Mouse (Mus musculus) forebrain, embryonic 11.5 days (tissue): Measurements from ENCODE around the gene Slc15a5. TPM values are rescaled to one million over a fixed set of nuclear protein-coding genes. Genes with fewer than 3 reads are reported as not detected.

ENCODE experiments used
- ATAC-seq: fragments of 200-750 bp; cut with Nextera tagmentation; replicated peaks from 2 replicates; pipeline ENCODE4 v1.8.0; 2017; ENCODE audit warnings: moderate TSS enrichment; ENCODE audit not compliant: low FRiP score
- DNase-seq: peaks from one replicate; pipeline ENCODE4 v3.0.0-alpha.2; 2017; ENCODE audit warnings: low spot score
- H3K27ac ChIP-seq: fragments of 300-500 bp; sonication (generic); 2 replicates; pipeline ENCODE4 v1.5.1; 2014; ENCODE audit warnings: low read depth, low read length
- H3K27me3 ChIP-seq: fragments of 300-500 bp; sonication (generic); 2 replicates; pipeline ENCODE4 v1.6.1; 2014; ENCODE audit warnings: mild to moderate bottlenecking, low read length, mixed read lengths; ENCODE audit not compliant: control insufficient read depth, insufficient read depth
- H3K36me3 ChIP-seq: fragments of 300-500 bp; sonication (generic); 2 replicates; pipeline ENCODE4 v1.6.1; 2014; ENCODE audit warnings: mild to moderate bottlenecking, low read length, moderate library complexity, mixed read lengths; ENCODE audit not compliant: control insufficient read depth, insufficient read depth
- H3K4me1 ChIP-seq: fragments of 300-500 bp; sonication (generic); replicated peaks from 2 replicates; pipeline ENCODE4 v1.6.1; 2014; ENCODE audit warnings: low read length, mixed read lengths; ENCODE audit not compliant: control insufficient read depth, insufficient read depth
- H3K4me2 ChIP-seq: fragments of 300-500 bp; sonication (generic); 2 replicates; pipeline ENCODE4 v1.6.1; 2014; ENCODE audit warnings: low read depth, mild to moderate bottlenecking, low read length, moderate library complexity, mixed read lengths; ENCODE audit not compliant: severe bottlenecking
- H3K4me3 ChIP-seq: fragments of 300-500 bp; sonication (generic); 2 replicates; pipeline ENCODE4 v1.5.1; 2014; ENCODE audit warnings: low read depth, low read length
- H3K9ac ChIP-seq: fragments of 300-500 bp; sonication (generic); 2 replicates; pipeline ENCODE4 v1.6.1; 2014; ENCODE audit warnings: low read length
- H3K9me3 ChIP-seq: fragments of 300-500 bp; sonication (generic); 2 replicates; pipeline ENCODE4 v1.6.1; 2016; ENCODE audit warnings: low read length, mixed read lengths; ENCODE audit not compliant: control insufficient read depth
- WGBS: fragments of 180-500 bp; shearing (Covaris S2); extraction: QIAGEN DNeasy Blood & Tissue Kit; methylation state at CpG from one replicate; pipeline ENCODE4 v1.1.7; 2014; 5-methylcytosine and 5-hydroxymethylcytosine counted together
- polyA plus RNA-seq: library from polyadenylated mRNA; unstranded; fragments of >200 nt; fragmentation: Nextera tagmentation; extraction: Ambion mirVana; gene quantifications from 2 replicates; pipeline ENCODE4 v1.2.1, GENCODE M21; 2014

Gene Slc15a5
- not detected in 2 replicates for polyA plus RNA-seq

DNA sequence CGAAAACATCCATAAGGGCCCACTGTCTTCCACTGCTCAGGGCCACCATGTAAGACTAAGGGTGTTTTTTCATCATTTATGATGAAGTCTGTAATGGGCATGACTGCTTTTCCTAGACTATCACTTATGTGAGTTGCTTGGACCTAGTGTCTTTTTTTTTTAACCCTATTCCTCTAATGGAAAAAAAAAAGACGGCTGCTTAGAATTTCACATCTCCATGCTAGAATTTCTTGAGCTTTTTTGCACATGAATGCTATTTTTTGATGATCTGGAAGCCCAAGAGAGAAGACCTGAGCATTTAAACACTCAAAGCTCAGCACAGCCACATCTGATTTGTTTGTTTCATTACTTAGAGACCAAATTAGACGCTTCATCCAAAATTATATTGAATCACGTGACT lies at the start of gene Slc15a5:
Gene Slc15a5 (minus strand): TSS at position 101 of the 400 bp plus-strand sequence.
- no peaks in the 10 kb centered on the region for H3K9me3 ChIP-seq
- H3K27me3 ChIP-seq = no peaks in the 10 kb centered on the region
- no peak within 1 kb of the TSS for H3K4me3 ChIP-seq
- H3K4me2 ChIP-seq = no peak within 1 kb of the TSS
- ATAC-seq = no peak
- H3K4me1 ChIP-seq = no peaks in the 10 kb centered on the region
- H3K27ac ChIP-seq = no peak within 1 kb of the TSS
- no peak within 1 kb of the TSS for H3K9ac ChIP-seq
- no peak for DNase-seq
- no peaks in the 10 kb centered on the region for H3K36me3 ChIP-seq
- WGBS = 91% methylated on average over 4 of the region's 4 CpGs

DNA sequence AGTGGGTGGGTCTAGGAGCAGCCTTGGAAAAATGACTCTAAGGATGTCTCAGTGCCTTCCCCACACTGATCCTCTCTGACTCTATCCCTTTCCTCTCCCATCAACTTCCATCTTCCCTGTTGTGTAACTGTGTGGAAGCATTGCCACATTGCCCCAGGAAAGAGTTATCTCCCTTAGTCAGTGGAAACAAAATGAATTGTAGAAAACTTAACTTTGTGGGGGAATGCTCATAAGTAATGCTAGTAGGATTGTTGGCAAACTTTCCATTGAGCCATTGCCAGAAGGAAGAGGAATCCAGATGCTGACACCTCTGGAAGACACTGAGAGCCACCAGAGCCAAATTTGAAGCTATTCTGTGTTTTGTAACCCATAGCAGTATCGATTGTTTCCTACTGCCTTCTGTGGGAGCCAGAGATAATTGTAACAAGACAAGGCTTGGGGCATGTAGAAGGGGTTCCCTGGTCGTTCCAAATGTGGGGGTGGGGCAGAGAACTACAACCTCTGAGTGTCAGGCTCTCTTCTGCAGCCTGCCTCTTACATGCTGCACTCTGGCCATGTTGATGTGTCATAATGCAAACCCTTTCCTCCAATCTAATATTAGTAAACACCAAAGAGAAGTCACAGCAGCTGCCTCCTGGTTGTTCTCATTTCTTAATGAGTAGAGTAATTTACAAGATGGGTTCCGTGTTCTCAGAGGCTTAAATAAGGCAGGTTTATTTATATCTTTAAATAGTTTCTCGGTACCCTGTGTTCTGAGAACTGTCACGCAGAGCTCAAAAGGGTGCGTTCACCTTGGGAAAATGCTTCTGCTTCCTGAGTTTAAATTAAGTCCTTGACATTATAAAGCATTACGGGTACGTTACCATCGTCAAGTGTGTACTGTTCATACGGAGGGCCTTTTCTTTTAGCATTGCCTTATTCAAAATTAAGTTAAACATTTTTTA lies 48.9 kb upstream of the Slc15a5 start:
- Histone ChIP-seq H3K27ac (no peak overlapping the region), H3K4me3 (no peak overlapping the region), H3K36me3 (no peaks in the 10 kb centered on the region), H3K27me3 (no peaks in the 10 kb centered on the region), H3K9ac (no peak overlapping the region), H3K4me2 (no peak overlapping the region), H3K4me1 (no peaks in the 10 kb centered on the region), H3K9me3 (no peaks in the 10 kb centered on the region)
- 87% methylated on average over 10 of the region's 10 CpGs for WGBS
- no peak for ATAC-seq
- no peak for DNase-seq

DNA sequence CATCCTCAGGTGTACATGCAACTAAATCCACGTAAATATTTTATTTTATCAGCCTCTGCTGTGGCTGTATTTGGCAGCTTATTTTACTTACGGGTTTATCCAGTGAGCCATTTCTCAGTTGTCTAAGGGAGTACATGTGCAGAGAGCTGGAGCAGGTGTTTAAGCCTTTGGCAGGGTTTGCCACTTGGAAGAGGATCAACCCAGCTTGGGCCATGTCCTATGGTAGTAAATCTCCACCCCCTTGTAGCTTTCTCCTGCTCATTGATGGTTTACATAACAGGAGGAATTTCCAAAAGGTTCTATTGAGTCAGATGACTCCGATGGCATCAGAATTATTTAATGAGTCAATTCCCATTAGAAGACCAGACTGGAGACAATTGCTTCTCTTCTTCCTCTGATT lies 37.8 kb upstream of the Slc15a5 start:
- no peak overlapping the region for H3K4me2 ChIP-seq
- H3K27me3 ChIP-seq = no peaks in the 10 kb centered on the region
- no peak for ATAC-seq
- no peak overlapping the region for H3K4me3 ChIP-seq
- H3K4me1 ChIP-seq = no peaks in the 10 kb centered on the region
- 88% methylated on average over 3 of the region's 3 CpGs for WGBS
- no peak for DNase-seq
- no peak overlapping the region for H3K9ac ChIP-seq
- no peak overlapping the region for H3K27ac ChIP-seq
- no peaks in the 10 kb centered on the region for H3K36me3 ChIP-seq
- no peaks in the 10 kb centered on the region for H3K9me3 ChIP-seq

DNA sequence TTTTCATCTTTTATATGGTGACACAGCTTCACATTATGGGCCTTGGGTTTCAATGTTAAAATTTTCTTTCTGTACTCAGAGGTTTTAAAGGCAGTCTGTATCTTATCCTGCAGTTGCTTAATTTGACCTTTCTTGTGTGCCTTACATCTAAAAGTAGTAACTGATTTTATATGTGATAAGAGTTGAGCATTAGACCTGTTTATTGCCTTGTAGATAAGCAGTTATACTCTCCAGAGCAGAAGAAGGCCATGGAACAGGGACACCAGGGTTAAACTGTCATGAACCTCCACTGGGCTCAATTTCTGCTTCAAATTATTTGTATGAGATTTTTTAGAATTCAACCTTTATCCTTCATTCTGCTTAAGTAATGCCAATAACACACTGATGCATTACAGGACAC lies 24.8 kb upstream of the Slc15a5 start:
- ATAC-seq (no peak), DNase-seq (no peak)
- H3K36me3 ChIP-seq = no peaks in the 10 kb centered on the region
- no peaks in the 10 kb centered on the region for H3K9me3 ChIP-seq
- H3K4me2 ChIP-seq = no peak overlapping the region
- H3K9ac ChIP-seq = no peak overlapping the region
- no peaks in the 10 kb centered on the region for H3K4me1 ChIP-seq
- no peak overlapping the region for H3K4me3 ChIP-seq
- H3K27ac ChIP-seq = no peak overlapping the region
- H3K27me3 ChIP-seq = no peaks in the 10 kb centered on the region

DNA sequence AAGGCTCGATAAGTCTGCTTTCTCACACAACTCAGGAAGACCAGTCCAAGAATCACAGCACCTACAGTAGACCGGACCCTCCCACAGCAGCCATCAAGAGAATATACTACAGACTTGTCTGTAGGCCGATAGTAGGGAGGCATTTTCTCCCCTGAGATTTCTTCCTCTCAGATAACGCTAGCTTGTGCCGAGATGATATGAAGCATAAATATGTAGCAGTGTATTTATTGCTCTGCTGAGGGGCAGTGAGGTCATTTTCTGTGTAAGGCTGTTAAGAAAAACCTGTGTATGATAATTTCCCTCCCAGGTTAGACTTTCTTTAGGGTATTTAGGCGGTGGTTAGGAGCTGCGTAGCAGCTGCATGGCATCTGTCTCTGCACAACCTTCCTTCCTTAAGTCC lies 23.2 kb upstream of the Slc15a5 start:
- Histone ChIP-seq H3K4me1 (no peaks in the 10 kb centered on the region), H3K36me3 (no peaks in the 10 kb centered on the region), H3K9me3 (no peaks in the 10 kb centered on the region), H3K4me3 (no peak overlapping the region), H3K27ac (no peak overlapping the region), H3K27me3 (no peaks in the 10 kb centered on the region), H3K4me2 (no peak overlapping the region), H3K9ac (no peak overlapping the region)
- DNase-seq (no peak), ATAC-seq (no peak)
- 89% methylated on average over 7 of the region's 7 CpGs for WGBS

DNA sequence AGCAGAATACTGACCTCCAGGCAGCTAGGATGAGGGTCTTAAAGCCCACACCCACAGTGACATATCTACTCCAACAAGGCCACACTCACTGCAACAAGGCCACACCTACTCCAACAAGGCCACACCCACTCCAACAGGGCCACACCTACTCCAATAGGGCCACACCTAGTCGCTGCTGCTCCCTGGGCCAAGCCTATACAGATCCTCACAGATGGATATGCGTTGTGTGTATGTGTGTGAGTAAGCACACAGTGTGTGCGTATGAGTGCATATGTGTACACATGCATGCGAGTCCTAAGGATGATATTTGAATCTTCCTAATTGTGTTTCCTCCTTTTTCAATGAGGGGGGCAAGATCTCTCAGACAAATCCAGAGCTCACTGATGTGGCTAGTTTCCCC lies 22.1 kb upstream of the Slc15a5 start:
- Histone ChIP-seq H3K9ac (no peak overlapping the region), H3K27me3 (no peaks in the 10 kb centered on the region), H3K36me3 (no peaks in the 10 kb centered on the region), H3K9me3 (no peaks in the 10 kb centered on the region), H3K4me2 (no peak overlapping the region), H3K27ac (no peak overlapping the region), H3K4me3 (no peak overlapping the region), H3K4me1 (no peaks in the 10 kb centered on the region)
- ATAC-seq (no peak), DNase-seq (no peak)
- WGBS = 80% methylated on average over 4 of the region's 4 CpGs

DNA sequence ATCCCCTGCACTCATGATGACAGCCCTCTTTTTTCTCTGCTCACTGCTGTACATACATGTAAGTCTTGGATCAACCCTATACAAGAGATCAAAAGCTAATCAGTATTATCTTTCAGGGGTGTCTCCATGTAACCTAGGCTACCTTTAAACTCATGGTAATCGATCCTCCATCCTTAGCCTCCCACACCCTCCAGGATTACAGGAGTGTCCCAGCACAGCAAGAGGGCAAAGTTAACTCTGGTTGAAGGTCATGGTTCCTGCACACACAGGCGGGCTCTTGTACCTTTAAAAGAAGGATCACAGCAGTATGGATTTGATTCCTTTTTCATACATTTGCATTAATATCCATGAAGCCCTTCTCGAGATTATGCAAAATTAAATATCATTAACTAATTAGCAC lies 19.9 kb upstream of the Slc15a5 start:
- Histone ChIP-seq H3K9me3 (no peaks in the 10 kb centered on the region), H3K4me1 (no peaks in the 10 kb centered on the region), H3K4me3 (no peak overlapping the region), H3K4me2 (no peak overlapping the region), H3K9ac (no peak overlapping the region), H3K36me3 (no peaks in the 10 kb centered on the region), H3K27me3 (no peaks in the 10 kb centered on the region), H3K27ac (no peak overlapping the region)
- 76% methylated on average over 3 of the region's 3 CpGs for WGBS
- DNase-seq = no peak
- no peak for ATAC-seq

DNA sequence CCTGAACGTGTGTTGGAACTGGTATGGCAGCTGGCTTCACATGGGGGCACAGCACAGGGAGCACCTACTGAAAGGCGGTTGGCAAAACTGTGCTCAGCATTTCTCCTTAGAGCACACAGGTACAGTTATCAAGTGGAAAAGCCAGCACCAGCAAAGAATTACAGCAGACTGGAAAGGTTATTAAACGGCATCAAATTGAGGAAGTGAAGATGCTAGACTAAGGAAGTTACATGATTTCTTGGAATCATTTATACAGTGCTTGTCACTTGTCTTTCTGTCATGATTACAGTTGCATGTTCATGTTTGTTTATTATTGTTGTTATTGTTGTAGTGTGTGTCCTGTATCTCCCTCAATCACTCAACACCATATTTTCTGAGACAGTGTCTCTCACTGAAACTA lies 15.3 kb upstream of the Slc15a5 start:
- Histone ChIP-seq H3K9ac (no peak overlapping the region), H3K27ac (no peak overlapping the region), H3K4me2 (no peak overlapping the region), H3K9me3 (no peaks in the 10 kb centered on the region), H3K36me3 (no peaks in the 10 kb centered on the region), H3K4me1 (no peaks in the 10 kb centered on the region), H3K27me3 (no peaks in the 10 kb centered on the region), H3K4me3 (no peak overlapping the region)
- ATAC-seq (no peak), DNase-seq (no peak)
- WGBS = 91% methylated on average over 3 of the region's 3 CpGs

DNA sequence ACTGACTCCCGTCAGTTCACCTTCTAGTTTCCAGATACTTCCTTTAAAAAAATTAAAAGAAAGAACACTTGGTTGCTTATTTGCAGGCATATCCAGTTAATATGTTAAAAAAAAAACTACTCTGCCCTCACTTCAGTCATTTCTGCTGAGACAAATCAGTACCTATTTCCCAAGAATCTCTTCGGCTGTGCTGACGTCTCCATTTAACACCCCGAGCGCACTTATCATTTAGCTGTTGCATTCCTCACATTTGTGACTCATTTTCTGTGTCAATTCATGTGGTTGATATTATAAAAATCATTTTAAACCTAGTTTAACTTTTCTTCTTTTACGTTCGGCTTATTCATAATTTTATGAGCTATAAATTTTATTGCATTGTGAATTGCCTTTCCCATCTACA lies 12.7 kb upstream of the Slc15a5 start:
- Histone ChIP-seq H3K27ac (no peak overlapping the region), H3K4me2 (no peak overlapping the region), H3K27me3 (no peaks in the 10 kb centered on the region), H3K4me1 (no peaks in the 10 kb centered on the region), H3K9me3 (no peaks in the 10 kb centered on the region), H3K36me3 (no peaks in the 10 kb centered on the region), H3K4me3 (no peak overlapping the region), H3K9ac (no peak overlapping the region)
- no peak for ATAC-seq
- WGBS = 95% methylated on average over 7 of the region's 7 CpGs
- DNase-seq = no peak
